Mouse (Mus musculus) lung, adult 18-20 months (tissue): ENCODE measurements around the gene Tcf23.
"Not testable (repeated sequence)": the region's sequence is repeated elsewhere in the genome, so short reads cannot be mapped to it uniquely, and the experiment has no call there.

Experiments
- DNase-seq, 2 experiments: peaks; one replicate each; pipeline ENCODE4 v3.0.0; 2022; ENCODE audit warnings: mixed read lengths in 2 of 2

The Tcf23 gene

GRCm38 (mm10) chr5:31000122-31000521 is 31.7 kb downstream of the Tcf23 start:
- no peak for DNase-seq

GRCm38 (mm10) chr5:31000993-31001392 is 32.5 kb downstream of the Tcf23 start:
- DNase-seq: no peak

DNA sequence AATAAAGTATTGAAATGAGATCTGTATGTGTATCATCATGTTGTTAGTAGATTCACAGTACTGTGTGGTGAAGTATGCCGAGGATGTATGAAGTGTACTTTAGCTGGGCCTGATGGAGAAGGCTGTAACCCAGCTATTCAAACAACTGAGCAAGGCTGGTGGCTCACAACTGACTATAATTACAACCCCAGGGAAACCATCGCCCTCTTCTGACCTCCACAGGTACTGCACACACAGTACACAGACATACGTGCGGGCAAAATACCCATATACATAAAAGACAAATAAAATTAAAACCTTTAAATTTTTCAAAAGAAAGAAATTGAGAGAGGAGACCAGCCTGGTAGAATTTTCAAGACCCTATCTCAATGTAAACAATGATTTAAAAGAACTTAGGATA is 33.1 kb downstream of the Tcf23 start:
- no peak for DNase-seq

DNA sequence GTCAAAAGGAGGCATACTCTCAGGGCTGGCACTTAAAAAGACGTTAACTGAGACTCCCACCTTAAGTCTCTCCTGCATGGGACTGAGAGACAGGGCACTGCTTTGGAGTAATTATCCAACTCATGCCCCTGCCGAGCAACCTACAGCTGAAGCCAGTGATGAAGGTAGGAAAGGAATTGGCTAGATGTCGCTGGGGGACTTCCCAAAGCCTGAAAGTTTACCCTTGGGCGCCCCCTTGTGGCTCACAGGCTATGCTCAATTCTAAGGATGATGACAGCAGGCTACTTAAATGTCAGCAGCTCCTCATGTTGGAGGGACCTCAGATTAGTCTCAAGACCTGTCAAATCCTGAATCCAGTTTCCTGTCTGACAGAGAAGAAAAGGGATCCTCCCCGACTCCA is 35.7 kb downstream of the Tcf23 start:
- peak; percentile 77 to 84 for DNase-seq

DNA sequence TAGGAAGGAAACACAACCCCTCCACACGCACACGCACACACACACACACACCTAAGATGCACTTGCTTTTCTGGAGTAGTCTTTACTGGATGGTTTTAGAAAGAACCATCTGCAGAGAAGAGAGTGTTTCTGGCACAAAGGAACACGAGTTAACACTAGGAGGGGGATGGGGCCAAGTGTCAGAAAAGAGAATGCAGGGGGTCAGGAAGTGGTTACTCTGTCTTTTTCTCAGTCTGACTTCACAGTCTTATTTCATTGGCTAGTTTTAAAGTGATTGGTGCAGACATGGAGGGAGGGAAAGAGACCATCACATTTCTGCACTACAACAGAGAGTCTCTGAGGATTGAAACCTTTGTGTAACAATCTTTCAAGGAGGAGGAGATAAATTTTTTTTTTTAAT is 44.3 kb downstream of the Tcf23 start:
- DNase-seq: no peak

DNA sequence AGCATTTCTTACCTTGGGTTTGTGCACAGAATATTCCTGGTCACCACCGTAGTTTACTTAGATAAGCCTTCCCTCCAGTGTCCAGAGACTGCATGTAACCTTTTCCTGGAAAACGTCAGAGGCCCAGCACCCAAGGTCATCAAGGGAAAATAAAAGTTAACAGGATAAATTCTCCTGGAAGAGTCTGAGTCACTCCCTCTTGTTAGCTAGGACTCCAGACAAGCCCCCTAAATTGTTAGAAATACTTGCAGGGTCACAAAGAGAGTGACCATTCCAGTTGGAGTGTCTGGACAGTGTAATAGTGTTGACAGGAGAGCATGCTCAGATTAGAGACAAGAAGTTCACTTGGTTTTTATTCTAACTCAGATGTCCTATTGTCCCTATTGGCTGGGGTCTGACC is 47.5 kb downstream of the Tcf23 start:
- DNase-seq: no peak

DNA sequence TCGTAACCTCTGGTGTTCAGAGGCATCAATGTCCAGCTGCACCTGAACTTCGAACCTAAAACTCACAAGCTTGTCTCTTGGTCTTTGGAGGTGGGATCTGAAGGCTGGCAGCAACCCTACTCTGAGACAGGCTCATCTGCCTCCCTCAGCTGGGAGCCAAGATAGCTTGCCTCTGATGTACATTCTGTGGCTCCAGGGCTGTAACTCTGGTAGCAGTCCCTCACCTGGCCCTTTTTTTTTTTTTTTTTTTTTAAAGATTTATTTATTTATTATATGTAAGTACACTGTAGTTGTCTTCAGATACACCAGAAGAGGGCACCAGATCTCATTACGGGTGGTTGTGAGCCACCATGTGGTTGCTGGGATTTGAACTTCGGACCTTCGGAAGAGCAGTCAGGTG is 53.3 kb downstream of the Tcf23 start:
- not testable (repeated sequence) for DNase-seq

DNA sequence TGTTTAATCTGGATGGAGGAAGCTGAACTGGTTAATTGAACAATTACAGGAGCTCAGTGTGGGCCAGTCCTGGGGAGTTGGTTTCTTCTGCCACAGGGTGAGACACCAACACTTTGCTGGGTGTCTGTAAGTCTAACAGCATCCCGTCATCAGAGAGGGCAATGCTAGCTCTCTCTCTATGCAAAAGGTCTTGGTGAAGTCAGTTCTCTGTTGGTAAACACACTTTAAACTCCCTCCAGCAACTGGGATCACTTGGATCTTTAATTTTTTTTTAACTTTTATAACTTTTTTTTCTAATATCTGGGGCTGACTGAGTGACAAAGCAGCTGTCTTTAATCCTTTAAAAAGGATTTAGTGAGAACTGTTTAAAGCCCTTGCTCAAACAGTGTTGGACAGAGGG is 54.2 kb downstream of the Tcf23 start:
- DNase-seq: no peak

- no peak for DNase-seq
Measured at GRCm38 (mm10) chr5:31023254-31023653, 54.8 kb downstream of the Tcf23 start.

DNA sequence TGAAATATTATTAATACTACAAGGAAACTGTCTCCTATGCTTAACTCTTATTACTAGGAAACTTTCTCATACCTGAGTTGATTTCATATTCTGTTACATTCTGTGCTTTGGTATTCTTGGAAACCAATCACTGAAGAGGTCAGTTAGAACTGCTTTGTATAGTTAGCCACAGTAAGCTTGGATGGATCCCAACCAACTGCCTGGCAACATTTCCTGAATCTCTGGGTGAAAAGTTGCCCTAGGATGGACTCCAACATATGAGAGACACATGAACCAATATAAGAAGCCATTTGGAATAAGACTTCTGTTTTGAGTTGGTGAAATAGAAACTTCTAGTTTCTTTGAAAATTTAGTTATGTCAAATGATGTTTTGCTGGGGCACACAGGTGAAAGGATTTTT is 56.2 kb downstream of the Tcf23 start:
- DNase-seq: no peak
